Mouse (Mus musculus): ENCODE measurements around the gene Tlr2. TPM values are rescaled to one million over a fixed set of nuclear protein-coding genes. Genes with fewer than 3 reads are reported as not detected.

Tlr2 gene
- polyA plus RNA-seq (2014; fragmentation: Illumina TruSeq; extraction: RNeasy Lipid Tissue Mini Kit (QIAGEN cat#74804); ENCODE audit: low read depth, low replicate concordance) = 4.9 TPM

DNA sequence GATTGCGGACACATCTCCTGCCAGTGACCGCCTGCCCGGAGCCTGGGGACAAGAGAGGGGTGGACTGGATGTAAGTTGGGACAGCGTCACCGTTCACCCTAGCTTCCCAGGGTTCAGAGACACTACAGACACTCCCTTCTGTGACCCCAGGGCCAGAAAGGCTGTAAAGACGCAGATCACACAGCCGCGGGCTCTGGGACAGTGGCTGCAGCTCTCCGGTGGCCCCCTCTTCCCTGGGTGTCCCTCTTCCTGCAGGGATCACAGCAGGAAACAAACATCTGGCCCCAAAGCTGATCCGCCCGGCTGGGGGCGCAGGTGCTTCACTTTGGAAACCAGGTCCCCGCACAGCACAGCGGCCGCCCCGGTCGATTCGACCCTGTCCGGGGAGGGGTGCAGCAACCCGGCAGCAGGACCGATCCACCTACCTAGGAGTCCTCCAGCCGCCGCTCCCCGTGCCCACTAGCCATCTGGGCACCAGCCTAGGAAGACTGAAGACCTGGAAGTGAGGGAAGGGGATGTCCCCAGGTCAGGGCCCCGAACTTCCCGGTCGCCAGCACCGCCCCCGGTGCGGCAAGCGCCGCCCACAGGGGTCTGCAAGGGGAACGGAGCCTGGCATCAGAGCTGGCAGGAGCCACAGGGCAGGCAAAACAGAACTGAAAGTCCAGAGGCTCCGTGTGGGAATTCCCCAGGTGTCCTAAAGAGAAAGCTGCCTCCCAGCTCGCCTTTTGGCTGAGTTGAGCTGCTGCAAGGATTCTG, at the start of gene Tlr2:
TSS of gene Tlr2 (minus strand) at position 673 of the 756 bp plus-strand sequence.

Other genes with a start within 250 kb of the Tlr2 start
- 0.64 TPM for gene Sfrp2, start 75.4 kb downstream of the Tlr2 start, polyA plus RNA-seq (2014; fragmentation: Illumina TruSeq; extraction: RNeasy Lipid Tissue Mini Kit (QIAGEN cat#74804); ENCODE audit: low read depth, low replicate concordance)
- gene Tmem131l, start 198.4 kb upstream of the Tlr2 start, polyA plus RNA-seq (2014; fragmentation: Illumina TruSeq; extraction: RNeasy Lipid Tissue Mini Kit (QIAGEN cat#74804); ENCODE audit: low read depth, low replicate concordance) = 47.8 TPM

Data from adrenal gland, adult 10 weeks (tissue).